Mouse (Mus musculus) lung, postnatal 0 days (tissue): ENCODE measurements at regions not wholly inside any gene's neighbourhood (a gene's known extent, or its start where the extent isn't known, plus 50 kb on each side); places are given as distances from the start of the nearest gene placed in this dataset.
A peak's percentile ranks its signal among the peaks of the same experiment; 100 is the strongest.

Experiments used
- ATAC-seq: fragments of 200-750 bp; cut with Nextera tagmentation; 2 replicates; pipeline ENCODE4 v1.8.0; 2017; ENCODE audit warnings: moderate library complexity
- DNase-seq: peaks from one replicate; pipeline ENCODE4 v3.0.0-alpha.2; 2016; ENCODE audit warnings: low spot score
- H3K27ac ChIP-seq: fragments of 300-500 bp; sonication (generic); 2 replicates; pipeline ENCODE4 v1.5.1; 2014; ENCODE audit warnings: antibody characterized with exemption, mild to moderate bottlenecking, low read length, mixed read lengths
- H3K27me3 ChIP-seq: fragments of 300-500 bp; sonication (generic); replicated peaks from 2 replicates; pipeline ENCODE4 v1.6.1; 2014; ENCODE audit warnings: low read length, mixed read lengths; ENCODE audit not compliant: insufficient read depth
- H3K36me3 ChIP-seq: fragments of 300-500 bp; sonication (generic); 2 replicates; pipeline ENCODE4 v1.6.1; 2014; ENCODE audit warnings: low read length, mixed read lengths; ENCODE audit not compliant: insufficient read depth
- H3K4me1 ChIP-seq: fragments of 300-500 bp; sonication (generic); 2 replicates; pipeline ENCODE4 v1.6.1; 2014; ENCODE audit warnings: antibody characterized with exemption, low read depth, low read length, mixed read lengths; ENCODE audit not compliant: insufficient read depth
- H3K4me2 ChIP-seq: fragments of 300-500 bp; sonication (generic); replicated peaks from 2 replicates; pipeline ENCODE4 v1.6.1; 2014; ENCODE audit warnings: low read depth, mild to moderate bottlenecking, low read length, moderate library complexity, mixed read lengths
- H3K4me3 ChIP-seq: fragments of 300-500 bp; sonication (generic); 2 replicates; pipeline ENCODE4 v1.5.1; 2014; ENCODE audit warnings: low read depth, low read length
- H3K9ac ChIP-seq: fragments of 300-500 bp; sonication (generic); replicated peaks from 2 replicates; pipeline ENCODE4 v1.6.1; 2014; ENCODE audit warnings: low read depth, mild to moderate bottlenecking
- H3K9me3 ChIP-seq: fragments of 300-500 bp; sonication (generic); 2 replicates; pipeline ENCODE4 v1.6.1; 2016; ENCODE audit warnings: low read length, mixed read lengths
- CTCF ChIP-seq: IDR thresholded peaks from 2 replicates; pipeline ENCODE4 v1.5.1; 2016; ENCODE audit warnings: antibody characterized with exemption, mild to moderate bottlenecking
- EP300 ChIP-seq: IDR thresholded peaks from 2 replicates; pipeline ENCODE4 v1.6.1; 2016; ENCODE audit warnings: antibody characterized with exemption, mild to moderate bottlenecking, control low read depth
- WGBS: fragments of 180-500 bp; shearing (Covaris S2); extraction: QIAGEN DNeasy Blood & Tissue Kit; methylation state at CpG from one replicate; pipeline ENCODE4 v1.1.7; 2014; 5-methylcytosine and 5-hydroxymethylcytosine counted together

DNA sequence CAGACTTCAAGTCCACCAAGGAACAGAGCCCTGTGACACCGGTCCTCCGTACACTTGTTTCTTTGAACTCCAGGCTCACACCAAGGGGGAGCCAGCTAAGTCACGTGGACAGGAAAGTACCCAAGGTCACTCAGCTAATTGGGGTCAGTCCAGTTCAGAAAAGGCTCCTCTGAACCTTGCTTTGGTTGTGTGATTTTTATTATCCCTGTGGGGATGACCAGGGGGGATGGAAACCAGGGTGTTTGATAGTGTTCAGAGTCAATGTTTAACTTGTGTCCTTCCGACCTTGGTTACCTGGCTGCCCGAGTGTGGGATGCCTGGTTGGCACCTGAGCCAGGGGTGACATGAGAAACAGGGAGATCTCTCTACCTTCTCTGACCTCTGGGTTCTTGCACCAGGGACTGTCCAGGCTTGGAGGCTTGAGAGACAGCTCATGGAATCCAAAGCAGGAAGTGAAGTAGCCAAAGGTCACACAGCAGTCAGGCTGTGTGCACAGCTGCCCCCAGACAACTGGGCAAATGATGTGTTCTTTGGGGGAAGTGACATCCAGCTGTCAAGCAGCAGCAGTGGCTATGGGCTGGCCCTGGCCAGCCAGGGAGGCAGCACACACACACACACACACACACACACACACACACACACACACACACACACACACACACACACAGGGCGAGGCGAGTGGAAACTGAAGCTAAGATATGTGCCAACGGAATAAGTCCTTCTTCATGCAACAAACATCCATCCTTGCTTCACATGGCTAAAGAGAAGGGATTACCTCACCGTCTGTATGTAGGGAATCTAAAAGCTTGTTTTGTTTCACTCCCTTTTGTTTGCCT is 250.5 kb upstream of the Zmiz1 start:
- no peak overlapping the region for H3K27ac ChIP-seq
- H3K27me3 ChIP-seq, result no peaks in the 10 kb centered on the region
- ATAC-seq (peak; percentile 95), DNase-seq (peak; percentile 87)
- WGBS, result 37% methylated on average over 9 of the region's 9 CpGs
- no peak overlapping the region for H3K9ac ChIP-seq
- no peaks in the 10 kb centered on the region for H3K9me3 ChIP-seq
- H3K36me3 ChIP-seq, result no peaks in the 10 kb centered on the region
- no peak overlapping the region for H3K4me3 ChIP-seq
- no peaks in the 10 kb centered on the region for H3K4me1 ChIP-seq
- no peak overlapping the region for H3K4me2 ChIP-seq
- TF ChIP-seq EP300 (no peak), CTCF (0 out of 2 replicates have a peak, but pooled peaks have one; percentile 4)

DNA sequence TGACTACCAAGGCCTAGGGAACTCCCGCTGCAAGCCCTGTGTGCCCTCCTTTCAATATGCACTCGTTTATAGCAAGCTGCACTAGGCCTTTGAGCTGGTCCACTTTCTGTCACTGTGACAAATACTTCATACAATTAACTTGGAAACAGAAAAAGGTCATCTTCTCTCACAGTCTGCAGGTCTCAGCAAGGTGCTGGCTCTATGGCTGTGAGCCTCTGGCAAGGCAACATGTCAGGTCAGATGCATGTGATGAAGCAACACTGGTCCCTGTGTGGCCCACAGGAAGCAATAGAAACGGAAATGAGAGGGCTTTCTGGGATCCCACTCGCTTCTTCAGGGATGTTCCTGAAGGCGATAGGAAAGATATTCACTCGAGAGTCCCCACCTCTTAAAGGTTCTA is 245.9 kb upstream of the Zmiz1 start:
- TF ChIP-seq EP300, result no peak
- no peak for TF ChIP-seq CTCF
- no peak for DNase-seq
- Histone ChIP-seq H3K27ac (no peak overlapping the region), H3K4me3 (no peak overlapping the region), H3K9me3 (no peaks in the 10 kb centered on the region), H3K9ac (no peak overlapping the region), H3K4me1 (no peaks in the 10 kb centered on the region), H3K36me3 (no peaks in the 10 kb centered on the region), H3K4me2 (no peak overlapping the region), H3K27me3 (no peaks in the 10 kb centered on the region)
- ATAC-seq, result no peak
- WGBS, result 62% methylated on average over 6 of the region's 6 CpGs

DNA sequence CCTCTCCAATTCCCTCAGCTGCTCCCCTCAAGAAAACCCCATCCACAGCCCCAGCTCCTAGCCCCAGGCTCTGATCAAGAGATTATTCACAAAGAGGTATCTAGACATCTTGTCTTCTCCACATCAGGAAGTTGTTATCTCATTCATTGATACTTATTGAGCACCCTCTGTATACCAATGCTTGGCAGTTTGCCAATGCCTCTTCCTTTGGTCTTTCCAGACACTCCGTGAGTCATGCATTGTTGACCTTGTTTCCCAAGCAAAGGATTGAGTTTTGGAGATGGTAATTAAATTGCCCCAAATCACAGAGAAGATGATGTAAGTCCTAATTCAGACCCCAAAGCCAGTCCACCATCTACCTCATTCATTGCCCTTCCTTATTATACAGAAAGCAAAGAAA is 235.9 kb upstream of the Zmiz1 start:
- Histone ChIP-seq H3K27ac (no peak overlapping the region), H3K36me3 (no peaks in the 10 kb centered on the region), H3K27me3 (no peaks in the 10 kb centered on the region), H3K9ac (no peak overlapping the region), H3K9me3 (no peaks in the 10 kb centered on the region), H3K4me2 (no peak overlapping the region), H3K4me3 (no peak overlapping the region), H3K4me1 (peaks cover 8% of the 10 kb centered on the region; the same call in 1 of the 2 replicates)
- DNase-seq (no peak), ATAC-seq (no peak)
- TF ChIP-seq EP300 (no peak), CTCF (no peak)
- WGBS, result 55% methylated on average over 1 of the region's 1 CpGs

DNA sequence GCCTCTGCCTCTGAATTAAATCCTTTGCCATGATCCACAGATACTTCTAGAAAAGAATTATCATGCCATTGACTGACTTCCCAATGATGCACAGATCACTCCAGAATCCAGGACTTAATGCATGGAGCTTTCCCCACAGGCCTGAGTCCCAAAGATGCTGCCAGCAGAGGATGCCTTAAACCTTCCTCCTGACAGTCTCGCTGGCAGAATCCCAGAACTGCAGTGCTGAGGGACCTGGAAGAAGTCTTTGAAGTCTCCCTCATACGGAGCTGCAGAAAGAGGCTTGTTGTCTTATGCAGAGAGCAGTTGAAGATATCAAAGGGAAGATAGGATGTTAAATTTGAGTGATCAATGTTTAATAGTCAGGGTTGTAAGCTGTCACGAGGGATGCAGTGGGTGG is 233.8 kb upstream of the Zmiz1 start:
- H3K4me1 ChIP-seq, result peaks cover 8% of the 10 kb centered on the region; the same call in 1 of the 2 replicates
- H3K9ac ChIP-seq, result no peak overlapping the region
- no peaks in the 10 kb centered on the region for H3K9me3 ChIP-seq
- DNase-seq (no peak), ATAC-seq (no peak)
- TF ChIP-seq CTCF, result no peak
- TF ChIP-seq EP300, result no peak
- H3K4me3 ChIP-seq, result no peak overlapping the region
- no peak overlapping the region for H3K4me2 ChIP-seq
- no peaks in the 10 kb centered on the region for H3K27me3 ChIP-seq
- H3K27ac ChIP-seq, result no peak overlapping the region
- 50% methylated on average over 3 of the region's 3 CpGs for WGBS
- H3K36me3 ChIP-seq, result no peaks in the 10 kb centered on the region

DNA sequence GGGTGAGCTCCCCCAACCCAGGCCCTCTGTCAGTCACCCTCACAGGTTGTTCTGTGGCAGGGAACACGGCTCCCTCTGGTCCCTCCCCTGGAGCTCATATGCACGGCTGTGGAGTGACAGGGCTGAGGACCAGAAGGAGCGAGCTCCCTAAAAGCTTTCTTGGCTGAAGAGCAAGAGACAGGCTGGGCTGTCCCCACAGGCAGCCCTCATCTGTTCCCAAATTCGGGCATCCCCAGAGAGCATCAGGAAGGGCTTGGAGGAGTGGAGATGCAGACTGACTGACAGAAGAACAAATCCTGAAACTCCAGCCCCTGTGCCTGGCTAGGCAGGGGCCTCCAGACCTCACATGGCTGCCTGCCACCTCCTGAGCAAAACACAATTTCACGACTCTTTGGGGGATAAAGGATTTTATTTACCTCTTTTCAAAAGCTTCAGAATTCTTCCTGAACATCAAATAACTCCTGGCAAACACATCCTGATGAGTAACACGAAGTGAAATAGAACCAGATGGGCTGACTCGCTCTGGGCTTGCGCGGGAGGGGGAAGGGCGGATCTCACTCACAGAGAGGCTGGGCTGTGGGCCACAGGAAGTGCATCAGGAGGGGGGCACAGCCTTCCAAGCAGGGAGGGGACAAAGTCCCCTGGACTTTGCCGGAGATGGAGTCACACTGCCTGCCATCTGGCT is 232.7 kb upstream of the Zmiz1 start:
- no peak overlapping the region for H3K4me3 ChIP-seq
- no peak for TF ChIP-seq EP300
- no peak for TF ChIP-seq CTCF
- H3K27me3 ChIP-seq, result no peaks in the 10 kb centered on the region
- H3K9me3 ChIP-seq, result no peaks in the 10 kb centered on the region
- WGBS, result 15% methylated on average over 11 of the region's 11 CpGs
- peak; percentile 95 for DNase-seq
- peaks cover 8% of the 10 kb centered on the region; the same call in 1 of the 2 replicates for H3K4me1 ChIP-seq
- peak overlapping the region; percentile 28; the same call in 1 of the 2 replicates for H3K4me2 ChIP-seq
- H3K36me3 ChIP-seq, result no peaks in the 10 kb centered on the region
- peak overlapping the region; percentile 65 for H3K27ac ChIP-seq
- ATAC-seq, result peak; percentile 94
- H3K9ac ChIP-seq, result no peak overlapping the region

DNA sequence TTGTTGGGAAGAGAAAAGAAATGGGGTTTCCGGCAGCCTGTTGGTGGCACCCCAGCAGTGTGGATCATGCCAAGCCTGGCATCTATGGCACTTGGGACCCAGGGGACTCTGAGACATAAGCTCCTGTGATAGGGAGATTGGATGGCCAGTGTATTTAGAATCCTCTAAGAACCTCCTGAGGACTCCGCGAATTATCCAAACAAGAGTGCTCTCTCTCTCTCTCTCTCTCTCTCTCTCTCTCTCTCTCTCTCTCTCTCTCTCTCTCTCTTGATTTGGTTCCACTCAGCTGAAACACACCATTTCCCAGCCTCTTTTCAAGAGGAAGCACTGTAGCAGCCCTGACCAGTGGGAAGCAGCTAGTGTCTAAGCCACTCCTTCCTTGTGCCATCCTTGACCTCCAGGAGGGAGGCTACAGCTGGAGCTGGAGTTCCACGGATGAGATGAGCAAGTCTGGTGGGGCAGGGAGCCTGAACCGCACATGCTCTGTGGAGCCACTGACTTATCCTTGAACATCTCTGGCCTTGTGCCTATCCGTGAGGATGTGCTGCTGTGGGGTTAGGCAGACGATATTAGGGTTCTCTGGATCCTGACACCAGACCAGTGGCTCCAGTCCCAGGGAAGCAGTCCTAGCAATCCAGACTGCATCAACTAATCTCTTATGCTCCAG is 232.0 kb upstream of the Zmiz1 start:
- TF ChIP-seq EP300 (no peak), CTCF (peak; percentile 24)
- ATAC-seq (peak; percentile 57), DNase-seq (peak; percentile 43)
- no peaks in the 10 kb centered on the region for H3K9me3 ChIP-seq
- WGBS, result 44% methylated on average over 7 of the region's 7 CpGs
- no peak overlapping the region for H3K4me3 ChIP-seq
- no peaks in the 10 kb centered on the region for H3K27me3 ChIP-seq
- peak overlapping the region; percentile 55 for H3K27ac ChIP-seq
- no peaks in the 10 kb centered on the region for H3K36me3 ChIP-seq
- peaks cover 8% of the 10 kb centered on the region; the same call in 1 of the 2 replicates for H3K4me1 ChIP-seq
- H3K9ac ChIP-seq, result no peak overlapping the region
- H3K4me2 ChIP-seq, result peak overlapping the region; percentile 28; the same call in 1 of the 2 replicates
